Mouse (Mus musculus) thymus, postnatal 4 days (tissue): ENCODE results near the gene Apc2.
A peak's percentile ranks its signal among the peaks of the same experiment; 100 is the strongest.

ENCODE experiments used
- DNase-seq: peaks from one replicate; pipeline ENCODE4 v3.0.0; 2021

The Apc2 gene

GRCm38 (mm10) chr10:80321670-80322581 lies 26.1 kb downstream of the Apc2 start:
- no peak for DNase-seq

DNA sequence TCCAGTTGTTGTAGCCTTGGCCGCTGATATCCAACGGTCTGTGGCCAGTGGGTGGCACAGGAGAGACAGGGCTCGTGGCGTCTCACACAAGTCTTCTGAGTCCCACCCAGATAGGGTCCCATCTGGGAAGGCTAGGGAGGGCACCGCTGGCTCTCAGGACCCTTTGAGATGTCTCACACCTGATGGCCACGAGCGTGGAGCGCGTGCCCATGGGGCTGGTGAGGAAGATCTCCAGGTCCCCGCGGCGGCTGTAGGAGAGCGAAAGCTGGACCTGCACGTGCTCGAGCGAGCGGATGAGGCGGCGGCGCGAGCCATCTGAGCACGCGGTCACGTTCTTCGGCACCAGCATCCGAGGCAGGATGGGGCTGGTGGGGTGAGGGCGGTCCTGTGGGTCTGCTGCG lies 27.0 kb downstream of the Apc2 start:
- no peak for DNase-seq

DNA sequence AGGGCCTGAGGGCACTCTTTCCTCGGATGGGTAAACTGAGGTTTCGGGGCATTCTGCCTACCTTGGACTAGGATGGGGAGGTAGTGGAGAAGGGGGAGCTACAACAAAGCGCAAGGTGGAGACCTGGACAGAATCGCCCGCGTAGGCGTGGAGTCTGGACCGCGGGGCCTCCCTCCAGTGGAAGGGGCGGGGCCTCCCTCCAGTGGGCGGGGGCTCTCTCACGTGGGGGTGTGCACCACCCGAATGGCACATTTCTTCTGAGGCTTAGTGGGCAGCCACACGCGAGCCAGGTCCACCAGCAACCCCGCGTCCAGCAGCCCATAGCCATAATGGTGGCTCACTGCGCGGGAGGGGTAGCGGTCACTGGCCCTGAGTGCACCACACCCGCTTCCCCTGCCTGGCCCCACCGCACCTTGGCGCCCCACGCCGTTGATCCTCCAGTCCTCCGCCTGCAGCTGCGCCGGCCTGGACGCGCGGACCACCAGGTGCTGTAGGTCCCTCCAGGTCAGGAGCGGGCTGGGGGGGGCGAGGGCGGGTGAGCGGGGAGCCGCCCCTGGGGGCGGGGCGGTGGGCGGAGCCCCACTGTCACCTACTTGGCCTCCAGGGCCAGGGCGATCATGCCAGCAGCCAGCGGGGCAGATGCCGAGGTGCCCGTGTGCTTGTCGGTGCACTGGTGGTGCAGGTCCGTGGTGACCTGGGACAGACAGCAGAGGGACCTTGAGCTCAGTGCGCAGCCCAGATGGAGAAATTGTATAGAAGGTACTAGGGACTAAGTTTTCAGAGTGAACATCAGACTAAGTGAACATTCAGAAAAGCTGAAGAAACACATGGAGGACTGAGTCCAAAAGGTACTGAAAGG lies 27.7 kb downstream of the Apc2 start:
- DNase-seq, result peak; percentile 78

- no peak for DNase-seq
Observed at GRCm38 (mm10) chr10:80324120-80325037, 28.6 kb downstream of the Apc2 start.

GRCm38 (mm10) chr10:80325045-80325444 lies 29.3 kb downstream of the Apc2 start:
- no peak for DNase-seq

DNA sequence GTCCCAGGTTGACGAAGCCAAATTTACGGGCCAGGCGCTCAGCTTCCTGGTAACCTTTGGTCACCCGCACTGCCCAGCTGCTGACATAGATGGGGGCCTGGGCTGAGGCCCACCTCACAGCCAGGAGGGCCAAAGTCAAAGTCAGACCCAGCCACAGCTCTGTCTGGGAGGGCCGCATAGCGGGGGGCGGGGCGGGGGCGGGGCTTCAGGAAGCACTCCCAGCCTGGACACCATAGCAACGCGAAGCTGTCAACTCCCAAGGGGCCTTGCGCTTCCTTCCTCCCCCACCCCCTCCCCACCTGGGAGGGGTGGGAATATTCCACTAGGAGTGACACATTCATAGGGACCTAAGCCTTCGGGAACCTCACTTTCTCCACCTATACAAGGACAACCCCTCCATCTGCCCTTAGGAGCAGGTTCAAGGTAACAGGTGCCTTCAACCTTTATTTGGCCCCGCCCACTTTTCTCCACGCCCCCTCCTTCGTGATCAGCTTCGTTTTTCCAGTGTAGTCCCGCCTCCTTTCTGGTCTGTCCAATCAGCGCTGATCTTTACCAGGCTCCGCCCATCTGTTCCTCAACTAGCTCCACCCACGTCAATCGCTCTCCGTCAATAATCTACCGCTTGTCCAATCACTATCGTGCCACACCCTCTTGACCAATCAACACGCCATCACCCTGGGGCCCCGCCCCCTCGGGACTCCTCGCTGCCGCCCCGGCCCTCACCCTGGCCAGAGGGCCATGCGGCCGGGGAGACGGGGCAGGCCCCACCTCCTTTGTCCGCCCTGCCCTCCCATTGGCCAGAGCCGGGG lies 33.7 kb downstream of the Apc2 start, which contains the start of the genes Pcsk4 and Reep6:
TSS of gene Pcsk4 (minus strand) at position 226 of the 809 bp plus-strand sequence.
TSS of gene Reep6 (plus strand) at position 681 of the 809 bp plus-strand sequence.
- DNase-seq, result peak; percentile 85

GRCm38 (mm10) chr10:80330084-80330483 lies 34.3 kb downstream of the Apc2 start:
- DNase-seq, result no peak

- DNase-seq, result no peak
Observed at GRCm38 (mm10) chr10:80330888-80331287, 35.1 kb downstream of the Apc2 start.

DNA sequence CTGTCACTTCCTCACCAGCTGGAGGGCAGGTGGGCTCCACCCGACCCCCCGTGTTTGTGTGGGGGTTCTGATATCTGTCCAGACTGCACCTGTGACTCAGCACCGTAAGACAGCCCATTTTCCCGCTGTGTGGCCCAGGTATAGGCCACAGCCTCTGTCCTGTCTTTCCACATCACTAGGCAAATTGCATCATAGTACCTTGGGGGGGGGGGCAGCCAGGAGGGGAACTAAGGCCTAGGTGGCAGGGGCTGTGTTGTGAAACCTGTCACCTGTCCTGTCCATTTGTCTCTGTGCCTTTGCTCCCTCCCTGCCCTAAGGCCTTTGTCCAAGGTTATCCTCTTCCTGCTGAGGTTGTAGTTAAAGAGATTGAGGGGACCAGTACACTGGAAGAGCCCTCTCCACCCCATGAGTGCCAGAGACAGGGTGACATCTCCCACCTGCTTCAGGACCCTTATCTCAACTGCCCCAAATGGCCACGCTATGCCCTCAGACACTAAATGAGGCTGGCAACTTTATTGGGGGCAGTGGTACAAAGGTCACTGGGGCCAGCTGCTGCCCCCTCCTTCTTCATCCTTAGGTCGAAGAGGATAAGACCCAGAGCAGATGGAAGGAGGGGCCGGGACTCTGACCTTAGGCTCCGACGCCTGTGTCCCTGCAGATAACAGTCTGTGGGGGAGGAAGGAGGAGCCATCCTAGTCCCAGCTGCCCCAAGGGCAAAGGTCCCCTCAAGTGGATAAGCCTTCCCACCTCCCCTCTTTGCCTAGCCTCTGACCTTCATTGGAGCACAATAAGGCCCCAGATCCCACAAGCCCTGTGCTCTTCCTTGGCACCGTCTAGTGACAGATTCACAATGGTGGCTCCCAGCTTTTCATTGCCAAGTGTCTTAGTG lies 36.1 kb downstream of the Apc2 start:
- no peak for DNase-seq

DNA sequence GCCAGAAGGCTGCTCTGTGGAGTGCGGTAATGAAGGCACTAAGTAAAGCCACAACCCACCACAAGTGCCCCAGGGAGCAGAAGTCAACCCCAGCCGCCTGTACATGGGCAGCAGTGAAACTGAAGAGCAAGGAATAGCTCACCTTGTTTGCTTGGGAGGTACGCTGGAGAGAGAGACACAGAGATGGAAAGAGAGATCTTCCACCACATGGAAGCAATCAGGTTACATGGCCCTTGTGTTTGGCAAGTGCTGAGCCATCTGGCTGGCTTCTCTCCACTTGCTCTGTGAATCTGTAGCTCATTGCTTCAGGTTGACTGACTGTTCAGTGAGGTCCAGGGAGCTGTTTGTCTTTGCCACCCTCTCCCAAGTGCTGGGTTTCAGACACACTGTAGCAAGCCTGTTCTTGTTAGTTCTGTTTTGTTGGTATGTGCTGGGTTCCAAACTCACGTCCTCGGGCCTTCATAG lies 36.8 kb downstream of the Apc2 start:
- no peak for DNase-seq

DNA sequence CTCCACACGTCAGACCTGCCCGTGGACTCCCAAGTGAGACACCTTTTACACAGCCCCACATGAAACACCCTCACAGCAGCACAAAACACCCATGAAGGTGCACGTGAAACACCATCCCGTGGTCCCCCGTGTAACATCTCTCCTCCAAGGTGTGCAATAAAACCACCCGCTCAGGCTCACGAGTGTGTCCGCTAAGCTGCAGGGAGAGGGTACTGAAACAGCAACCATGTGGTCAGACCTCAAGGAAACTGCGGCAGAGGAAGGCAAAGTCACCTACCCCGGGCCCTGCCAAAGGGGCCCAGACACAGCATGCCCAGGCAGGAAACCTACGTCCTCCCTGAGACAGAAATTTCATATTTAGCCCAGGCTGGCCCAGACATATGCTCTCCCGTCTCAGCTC lies 40.5 kb downstream of the Apc2 start:
- no peak for DNase-seq

- peak; percentile 91 for DNase-seq
Observed at GRCm38 (mm10) chr10:80339941-80340750, 44.4 kb downstream of the Apc2 start.

DNA sequence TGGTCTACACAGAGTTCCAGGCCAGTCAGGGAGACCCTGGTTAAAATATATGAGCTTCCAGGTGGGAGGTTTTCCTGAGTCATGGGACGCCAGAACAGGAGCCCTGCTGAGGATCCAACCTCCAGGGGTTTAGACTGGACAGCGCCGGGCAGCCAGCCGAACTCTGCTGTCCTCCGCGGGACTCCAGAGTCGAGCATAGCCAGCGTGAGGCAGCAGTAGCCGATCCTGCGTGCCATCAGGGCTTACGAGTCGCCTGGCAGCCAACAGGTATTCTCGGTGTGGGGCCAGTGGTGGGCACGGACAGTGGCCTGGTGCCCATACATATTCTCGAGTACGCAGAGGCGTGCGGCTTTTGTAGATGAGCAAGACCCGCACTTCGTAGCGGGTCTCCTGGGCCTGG lies 45.2 kb downstream of the Apc2 start:
- no peak for DNase-seq

DNA sequence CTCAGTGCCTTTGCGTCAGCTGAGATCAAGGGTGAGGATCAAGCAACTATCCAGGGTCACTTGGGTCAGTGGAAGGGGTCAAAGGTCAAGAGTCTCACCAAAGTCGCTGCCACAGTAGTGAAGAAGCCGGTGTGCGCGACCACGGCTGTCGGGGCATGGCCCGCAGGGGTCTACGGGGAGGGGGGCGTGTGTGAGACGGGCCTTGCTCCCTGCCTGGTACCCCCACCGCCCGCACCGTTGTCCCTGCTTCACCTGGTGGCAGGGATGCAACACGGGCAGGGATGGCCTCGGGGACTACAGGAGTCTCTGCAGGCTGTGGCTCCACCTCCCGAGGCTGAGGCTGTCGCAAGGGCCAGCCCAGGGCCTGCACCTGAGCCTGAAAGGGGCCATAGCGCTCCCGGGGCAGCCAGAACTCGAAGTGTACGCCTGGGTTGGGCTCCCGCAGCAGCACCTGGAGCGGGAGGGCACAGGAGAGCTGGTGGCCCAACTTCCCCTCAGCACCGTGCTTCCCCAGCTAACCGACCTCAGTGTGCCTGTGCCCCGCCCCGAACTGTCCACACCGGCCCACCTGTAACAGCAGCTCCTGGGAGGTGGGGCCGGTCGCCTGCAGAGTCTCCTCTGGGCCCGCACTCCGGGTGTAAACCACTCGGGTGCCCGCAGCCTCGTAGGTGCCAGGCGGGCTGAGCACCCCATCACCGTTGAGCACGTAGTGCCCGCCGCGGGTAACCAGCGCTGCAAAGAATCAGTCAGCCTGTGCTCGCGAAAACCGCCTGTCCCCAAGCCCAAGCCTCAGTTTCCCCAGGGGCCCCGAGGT lies 45.9 kb downstream of the Apc2 start:
- DNase-seq, result peak; percentile 35

GRCm38 (mm10) chr10:80342305-80342748 lies 46.5 kb downstream of the Apc2 start:
- no peak for DNase-seq

GRCm38 (mm10) chr10:80342749-80343424 lies 47.1 kb downstream of the Apc2 start:
- DNase-seq, result peak; percentile 53

GRCm38 (mm10) chr10:80343425-80343895 lies 47.7 kb downstream of the Apc2 start:
- no peak for DNase-seq
